Mouse (Mus musculus) brain, embryonic 14.5 days (tissue): ENCODE results near the gene Gm29776.

Experiments used
- CTCF ChIP-seq: fragments of 200-500 bp; IDR thresholded peaks from 2 replicates; pipeline ENCODE4 v1.5.1; 2012; ENCODE audit warnings: inconsistent platforms, mild to moderate bottlenecking, moderate library complexity, borderline replicate concordance; ENCODE audit not compliant: insufficient read depth, insufficient read length; ENCODE audit errors: extremely low read depth
- POLR2A ChIP-seq: fragments of 200-500 bp; IDR thresholded peaks from 2 replicates; pipeline ENCODE4 v1.6.1; 2012; ENCODE audit warnings: mild to moderate bottlenecking, inconsistent platforms, borderline replicate concordance; ENCODE audit not compliant: poor library complexity, insufficient read depth, insufficient read length, severe bottlenecking; ENCODE audit errors: extremely low read depth

GRCm38 (mm10) chr14:54669381-54669780 is 29.3 kb downstream of the Gm29776 start:
- TF ChIP-seq CTCF (peak; percentile 58; the same call in 1 of the 2 replicates), POLR2A (no peak)
